Mouse (Mus musculus): ENCODE results near the gene Olfr535.
"Not testable (repeated sequence)": the region's sequence is repeated elsewhere in the genome, so short reads cannot be mapped to it uniquely, and the experiment has no call there.

Gene Olfr535

GRCm38 (mm10) chr7:140483916-140484315, at the start of gene Olfr535:
TSS of gene Olfr535 (plus strand) at chr7:140484216.
- no peak for DNase-seq (ENCODE audit: low spot score in 2 of 2)

DNA sequence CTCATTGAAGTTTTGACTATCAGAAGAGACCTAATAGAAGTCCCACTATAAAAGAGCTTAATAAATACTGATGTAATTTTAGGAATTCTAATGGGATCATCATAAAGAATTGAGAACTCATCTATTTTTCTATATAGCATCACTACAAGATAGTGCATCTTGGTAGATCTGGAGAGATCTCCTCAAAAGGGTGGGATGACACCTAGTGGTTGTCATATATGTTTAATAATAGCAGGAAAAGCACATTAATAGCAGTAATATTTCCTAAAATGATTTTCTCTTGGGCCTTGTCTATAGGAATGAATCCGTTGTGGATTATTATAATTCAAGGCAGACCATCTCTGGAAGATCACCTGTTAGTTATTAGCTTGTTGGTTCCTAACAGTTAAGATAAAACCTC, 40.9 kb upstream of the Olfr535 start:
- DNase-seq (ENCODE audit: low spot score in 2 of 2) = no peak

DNA sequence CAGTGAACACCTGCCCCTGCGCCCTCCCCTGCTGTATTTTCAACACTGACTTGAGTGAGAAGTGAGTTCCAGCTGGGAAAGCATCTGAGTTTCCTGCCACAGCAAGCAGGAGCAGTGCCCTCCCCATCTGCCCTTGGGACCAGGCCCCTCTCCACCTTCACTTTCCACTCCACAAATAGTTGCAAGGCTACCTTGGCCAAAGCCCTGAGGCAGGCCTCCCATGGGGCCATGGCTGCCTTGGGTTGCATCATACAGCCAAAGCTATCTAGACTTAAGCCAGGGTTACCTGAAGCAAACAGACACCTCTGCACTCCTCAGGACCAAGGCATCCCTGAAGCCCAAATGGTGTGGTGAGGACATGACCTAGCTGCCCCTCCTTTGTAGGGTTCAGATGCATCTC, 20.9 kb upstream of the Olfr535 start, which contains the start of gene Olfr533:
TSS of gene Olfr533 (plus strand) at position 301 of the 400 bp plus-strand sequence.
- not testable (repeated sequence) for DNase-seq (ENCODE audit: low spot score in 2 of 2)

GRCm38 (mm10) chr7:140477886-140478285, 6.1 kb upstream of the Olfr535 start:
- DNase-seq (ENCODE audit: low spot score in 2 of 2) = no peak

GRCm38 (mm10) chr7:140478733-140479132, 5.3 kb upstream of the Olfr535 start:
- DNase-seq (ENCODE audit: low spot score in 2 of 2) = no peak

DNA sequence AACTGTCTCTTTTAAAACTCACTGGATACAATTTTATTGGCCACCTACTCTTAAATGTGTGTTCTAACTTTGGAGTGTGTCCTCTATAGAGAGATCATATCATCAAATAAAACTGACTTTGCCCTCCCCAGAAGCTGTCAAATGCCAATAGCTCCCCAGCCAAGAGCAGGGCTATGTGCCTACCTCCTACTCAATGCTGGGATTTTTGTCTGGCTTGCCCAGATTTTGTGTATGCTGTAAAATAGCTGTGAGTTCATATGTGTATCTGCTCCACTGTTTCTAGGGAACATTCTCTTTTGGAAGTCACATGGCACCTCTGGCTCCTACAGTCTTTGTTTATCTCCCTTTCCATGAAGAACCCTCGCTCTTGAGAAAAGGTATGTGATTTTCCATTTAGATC, 5.0 kb downstream of the Olfr535 start:
- DNase-seq (ENCODE audit: low spot score in 2 of 2) = no peak

DNA sequence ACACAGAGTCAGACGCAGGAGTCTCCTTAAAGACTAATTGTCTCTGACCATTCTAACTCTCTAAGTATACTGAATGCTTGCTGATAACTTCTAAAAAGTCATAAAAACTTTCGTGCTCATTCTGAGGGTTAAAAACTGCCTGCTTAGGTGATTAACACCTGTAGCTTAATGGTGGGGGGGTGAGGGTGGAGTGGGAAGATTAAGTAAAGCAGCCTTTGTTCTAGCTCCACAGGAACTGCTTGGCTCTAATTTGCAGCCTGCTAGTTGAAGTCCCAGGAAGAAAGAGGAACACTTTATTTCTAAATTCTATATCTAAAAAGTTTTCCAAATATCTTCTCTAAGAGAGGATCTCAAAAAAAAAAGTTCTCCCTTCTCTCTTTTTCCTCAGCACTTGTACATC, 10.2 kb downstream of the Olfr535 start:
- DNase-seq (ENCODE audit: low spot score in 2 of 2) = no peak

GRCm38 (mm10) chr7:140494702-140495101, 10.7 kb downstream of the Olfr535 start:
- DNase-seq (ENCODE audit: low spot score in 2 of 2) = no peak

GRCm38 (mm10) chr7:140507346-140508021, 23.5 kb downstream of the Olfr535 start, which contains the start of gene Olfr536:
TSS of gene Olfr536 (minus strand) at chr7:140507396.
- DNase-seq (ENCODE audit: low spot score in 2 of 2) = not testable (repeated sequence)

- no peak for DNase-seq (ENCODE audit: low spot score in 2 of 2)
These were observed 55.7 kb downstream of the Olfr535 start for GRCm38 (mm10) chr7:140539746-140540145.
